Mouse (Mus musculus): Measurements from ENCODE around the gene Anp32b.

Gene Anp32b

DNA sequence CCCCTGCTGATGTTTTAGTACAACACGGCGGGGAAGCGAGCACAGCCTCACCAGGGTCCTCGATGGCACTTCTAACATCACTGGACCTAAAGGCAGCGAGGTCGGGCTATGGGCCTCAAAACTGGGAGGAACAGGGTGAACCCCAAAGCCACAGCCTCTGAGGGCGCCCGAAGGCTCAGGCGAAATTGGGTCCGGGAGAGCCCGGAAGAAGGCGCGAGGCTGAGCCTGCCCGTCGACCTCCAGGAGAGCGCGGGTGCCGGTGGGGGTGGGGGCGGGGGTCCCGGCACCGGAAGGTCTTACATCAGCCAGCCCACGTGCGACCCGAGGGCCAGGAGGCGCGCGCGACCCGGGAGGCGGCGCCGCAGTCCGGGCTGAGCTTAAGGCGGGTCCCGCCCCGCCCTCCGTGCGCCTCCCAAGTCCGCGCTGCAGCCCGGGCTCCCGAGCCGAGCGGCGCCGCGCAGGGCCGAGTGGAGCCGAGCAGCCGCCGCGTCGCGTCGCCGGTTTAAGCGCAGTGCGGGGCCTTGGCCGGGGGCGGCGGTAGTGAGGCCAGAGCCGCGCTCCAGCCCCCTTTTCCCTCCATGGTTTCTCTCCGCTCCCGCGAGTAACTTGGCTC lies at the start of gene Anp32b:
Anp32b (plus strand) TSS at position 384 of the 613 bp plus-strand sequence.
- DNase-seq (ENCODE audit: low spot score): peak; percentile 92

DNA sequence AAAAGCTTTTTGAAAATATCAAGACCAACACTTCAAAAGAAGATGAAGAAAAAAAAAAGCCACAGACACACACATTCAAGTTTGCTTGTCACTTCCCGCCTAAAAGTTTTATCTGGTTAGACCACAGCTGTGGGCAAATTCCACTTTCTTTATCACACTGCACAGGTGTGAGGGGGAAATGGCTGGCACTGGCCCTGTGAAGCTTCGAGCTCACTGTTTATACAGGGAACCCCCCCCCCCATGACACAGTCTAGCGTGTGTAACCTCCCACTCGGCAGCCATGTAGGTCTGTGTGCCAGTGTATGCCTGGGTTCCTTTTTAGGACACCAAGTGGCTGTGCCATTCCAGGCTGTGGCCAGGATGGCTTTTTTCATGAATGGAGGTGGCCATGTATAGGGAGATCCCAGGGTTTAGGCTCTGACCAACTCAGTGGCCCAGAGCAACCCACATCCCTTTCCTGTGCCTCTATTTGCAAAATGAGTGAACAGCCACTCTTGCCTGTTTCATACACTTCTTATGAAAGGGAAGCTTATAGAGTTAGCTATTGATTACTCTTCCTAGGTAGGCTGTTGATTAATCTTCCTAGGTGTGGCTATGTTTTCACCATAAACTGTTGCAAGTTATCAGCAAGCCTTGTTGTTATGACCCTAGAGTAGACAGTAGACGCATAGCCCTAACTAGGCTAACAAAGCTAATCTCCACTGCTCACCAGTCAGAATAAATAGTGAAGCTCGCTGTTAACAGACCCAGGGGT lies 46.5 kb upstream of the Anp32b start:
- DNase-seq (ENCODE audit: low spot score): no peak

- no peak for DNase-seq (ENCODE audit: low spot score)
Observed at GRCm38 (mm10) chr4:46406966-46407703, 43.6 kb upstream of the Anp32b start.

GRCm38 (mm10) chr4:46410677-46411076 lies 40.0 kb upstream of the Anp32b start:
- no peak for DNase-seq (ENCODE audit: low spot score)

DNA sequence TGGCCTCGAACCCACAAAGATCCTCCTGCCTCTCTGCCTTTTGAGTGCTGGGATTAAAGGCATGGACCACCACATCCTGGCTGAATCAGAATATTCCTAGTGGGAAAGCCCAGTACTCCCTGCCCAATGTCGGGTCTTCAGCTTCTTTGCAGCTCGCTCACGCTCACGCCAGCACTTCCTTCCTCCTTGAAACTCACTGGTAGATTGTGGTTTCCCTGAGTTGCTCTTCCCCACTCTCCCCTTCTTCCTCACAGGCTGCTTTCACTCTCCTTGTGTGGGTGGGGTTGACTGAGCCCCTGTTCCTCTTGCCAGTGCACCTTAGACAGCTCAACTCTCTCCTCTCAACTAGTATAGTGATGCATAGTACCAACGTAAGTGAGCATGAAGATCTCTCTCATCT lies 39.2 kb upstream of the Anp32b start:
- DNase-seq (ENCODE audit: low spot score): no peak

DNA sequence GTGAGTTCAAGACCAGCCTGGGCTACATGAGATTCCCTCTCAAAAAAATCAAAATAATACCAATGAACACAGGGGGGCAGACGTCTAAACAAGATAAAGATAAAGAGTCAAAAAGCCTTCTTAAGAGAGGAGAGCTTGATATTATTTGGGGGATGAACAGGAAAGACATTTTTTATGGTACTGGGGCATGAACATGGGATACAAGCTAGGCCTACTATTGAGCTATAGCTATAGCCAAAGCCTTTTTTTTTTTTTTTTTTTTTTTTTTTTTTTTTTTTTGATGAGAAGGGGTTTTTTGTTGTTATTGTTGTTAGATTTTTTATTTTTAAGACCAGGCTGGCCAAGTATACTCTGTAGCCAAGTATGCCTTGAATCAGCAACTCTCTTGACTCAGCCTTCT lies 38.6 kb upstream of the Anp32b start:
- DNase-seq (ENCODE audit: low spot score): no peak

GRCm38 (mm10) chr4:46413406-46413805 lies 37.3 kb upstream of the Anp32b start, which contains the start of gene Hemgn:
Gene Hemgn (minus strand): TSS chr4:46413506.
- DNase-seq (ENCODE audit: low spot score): no peak

- DNase-seq (ENCODE audit: low spot score): peak; percentile 14
Observed at GRCm38 (mm10) chr4:46417491-46417890, 33.2 kb upstream of the Anp32b start.

GRCm38 (mm10) chr4:46418851-46419250 lies 31.9 kb upstream of the Anp32b start:
- DNase-seq (ENCODE audit: low spot score): no peak

DNA sequence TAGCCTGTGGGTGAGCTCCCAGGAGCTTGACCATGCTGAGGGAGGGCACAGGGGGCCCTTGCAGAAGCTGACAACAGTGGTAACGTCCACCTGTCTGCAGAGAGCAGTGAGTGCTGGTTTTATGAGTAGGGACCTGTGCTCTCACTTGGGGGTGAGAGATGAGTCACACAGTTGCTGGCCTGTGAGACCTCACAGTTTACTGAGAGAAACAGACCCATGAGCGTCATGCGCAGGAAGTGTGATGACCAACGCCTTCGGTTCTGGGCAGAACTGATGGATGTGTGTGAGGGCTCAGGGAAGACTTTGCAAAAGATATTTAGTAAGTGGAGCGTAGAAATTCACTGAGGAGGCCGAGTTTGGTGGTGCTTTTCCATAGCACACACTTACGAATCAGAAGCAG lies 28.1 kb upstream of the Anp32b start:
- DNase-seq (ENCODE audit: low spot score): no peak

GRCm38 (mm10) chr4:46428903-46429499 lies 21.7 kb upstream of the Anp32b start:
- DNase-seq (ENCODE audit: low spot score): no peak

DNA sequence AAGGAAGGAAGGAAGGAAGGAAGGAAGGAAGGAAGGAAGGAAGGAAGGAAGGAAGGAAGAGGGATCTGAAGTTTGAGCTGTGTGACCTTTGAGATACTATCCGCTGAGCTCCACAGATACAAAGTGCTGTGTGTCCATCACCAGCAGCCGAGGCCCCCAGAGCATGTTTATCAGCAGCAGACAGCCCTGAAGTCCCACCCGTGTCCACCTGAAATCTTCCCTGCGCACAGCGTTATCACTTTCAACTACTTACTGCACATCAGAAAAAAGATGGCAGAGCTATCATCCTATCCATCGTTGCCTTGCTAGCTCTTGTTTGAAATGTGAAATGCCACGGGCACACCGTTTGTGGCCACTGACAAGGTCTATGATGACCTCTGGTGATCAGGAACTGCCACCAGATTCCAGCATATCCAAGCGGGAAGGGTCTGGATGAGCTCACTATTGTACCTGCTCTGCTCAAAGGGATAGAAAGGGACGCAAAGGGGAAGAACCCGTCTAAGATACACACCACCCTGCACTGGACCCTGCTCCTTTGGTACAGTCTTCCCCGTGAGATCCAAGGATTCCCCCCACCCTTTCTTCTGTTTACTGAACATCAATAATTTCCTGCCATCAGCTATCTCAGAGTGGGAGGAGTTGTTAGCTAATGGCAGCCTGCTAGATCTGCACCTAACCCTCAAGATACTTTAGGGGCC lies 18.2 kb upstream of the Anp32b start:
- no peak for DNase-seq (ENCODE audit: low spot score)

- DNase-seq (ENCODE audit: low spot score): peak; percentile 33
Observed at GRCm38 (mm10) chr4:46442501-46442900, 8.2 kb upstream of the Anp32b start.

DNA sequence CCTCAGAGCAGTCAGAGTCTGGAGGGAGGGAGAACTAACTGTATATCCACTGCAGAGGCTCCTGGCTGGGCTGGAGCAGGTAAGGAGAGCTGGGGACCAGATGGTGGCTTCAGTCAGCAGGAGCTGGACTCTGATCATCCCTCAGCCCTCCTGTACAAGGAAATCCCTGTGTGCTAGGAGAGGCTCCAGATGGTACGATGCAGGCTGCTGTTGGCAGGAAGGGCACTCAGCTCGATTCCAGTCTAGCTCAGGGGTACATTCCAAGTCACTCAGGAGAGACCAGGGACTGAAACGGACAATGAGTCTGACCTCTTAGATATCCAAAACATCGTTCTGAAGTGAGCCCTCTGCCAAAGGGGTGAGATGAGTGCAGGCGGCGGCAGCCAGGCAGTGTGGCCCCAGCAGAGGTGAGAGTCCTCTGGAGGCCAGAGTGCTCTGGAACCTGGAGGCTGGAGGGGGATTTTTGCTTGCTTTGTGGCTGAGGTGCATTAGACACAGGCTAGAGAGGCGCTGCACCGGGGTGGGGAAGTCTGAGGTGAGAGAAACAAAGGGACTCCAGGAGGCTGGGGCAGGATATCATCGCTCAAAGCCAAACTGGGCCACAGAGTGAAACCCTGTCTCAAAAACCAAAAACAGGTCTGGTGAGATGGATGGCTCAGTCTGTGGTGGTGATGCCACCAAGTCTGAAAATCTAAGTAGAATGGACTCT lies 5.3 kb upstream of the Anp32b start:
- DNase-seq (ENCODE audit: low spot score): no peak

GRCm38 (mm10) chr4:46447461-46447860 lies 3.2 kb upstream of the Anp32b start:
- no peak for DNase-seq (ENCODE audit: low spot score)

GRCm38 (mm10) chr4:46448886-46449285 lies 1.8 kb upstream of the Anp32b start:
- no peak for DNase-seq (ENCODE audit: low spot score)

DNA sequence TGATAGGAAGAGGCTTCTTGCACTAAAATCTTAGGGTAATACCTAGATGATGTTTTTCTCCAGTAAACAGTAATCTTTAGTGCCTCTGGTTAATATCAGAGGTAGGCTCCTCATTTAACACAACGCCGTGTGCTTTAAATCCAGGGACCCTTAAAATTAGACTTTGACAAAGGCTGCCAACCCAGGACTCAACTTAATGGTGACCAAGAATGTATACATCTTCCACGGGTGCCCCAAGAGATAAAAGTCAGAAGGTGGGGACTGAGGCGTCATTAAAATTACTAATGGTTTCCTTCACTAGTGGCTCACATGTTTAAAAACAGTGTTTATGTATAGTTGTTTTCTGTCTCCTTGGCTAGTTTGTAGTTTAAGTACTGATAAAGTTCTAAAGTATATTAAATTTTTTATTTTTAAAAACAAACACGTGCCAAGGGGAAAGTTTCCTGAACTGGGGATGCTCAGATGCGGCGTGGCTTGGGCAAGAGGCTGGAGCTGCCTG lies 633 bp upstream of the Anp32b start:
- no peak for DNase-seq (ENCODE audit: low spot score)

GRCm38 (mm10) chr4:46451240-46451757 lies 597 bp downstream of the Anp32b start:
- DNase-seq (ENCODE audit: low spot score): peak; percentile 77

DNA sequence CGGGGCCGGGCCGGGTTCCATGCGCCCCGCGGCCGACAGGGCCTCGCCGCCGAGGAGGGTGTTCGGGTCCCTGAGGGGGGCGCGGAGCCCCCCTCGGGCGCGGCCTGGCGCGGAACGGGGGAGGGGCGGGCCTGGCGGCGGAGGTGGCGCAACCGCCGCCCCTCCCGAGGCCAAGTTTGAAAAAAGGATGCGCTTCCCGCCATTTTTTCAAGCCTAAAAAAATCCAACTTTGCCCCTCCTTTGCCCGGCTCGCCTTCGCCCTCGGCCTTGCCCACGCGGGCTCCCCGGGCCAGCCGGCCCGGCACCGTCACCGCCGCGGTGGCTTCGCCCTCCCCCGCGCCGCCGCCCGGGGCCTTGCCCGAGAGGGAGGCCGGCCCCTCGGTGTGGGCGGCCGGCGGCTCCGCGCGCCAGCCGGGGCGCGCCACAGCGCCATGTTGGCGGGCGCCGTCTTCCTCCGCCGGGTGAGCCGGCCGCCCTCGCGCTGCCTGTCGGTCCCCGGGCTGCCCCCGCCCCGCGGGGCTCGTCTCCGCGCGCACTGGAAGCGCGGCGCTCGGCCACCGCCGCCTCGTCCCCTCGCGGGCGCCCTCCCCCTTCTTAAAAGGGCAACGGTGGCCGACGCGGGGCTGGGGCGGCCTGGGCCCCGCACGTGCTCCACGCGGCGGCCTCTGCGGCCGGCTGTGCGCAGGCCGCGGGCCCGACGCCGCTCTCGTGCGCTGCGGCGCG lies 1.2 kb downstream of the Anp32b start:
- DNase-seq (ENCODE audit: low spot score): peak; percentile 73

DNA sequence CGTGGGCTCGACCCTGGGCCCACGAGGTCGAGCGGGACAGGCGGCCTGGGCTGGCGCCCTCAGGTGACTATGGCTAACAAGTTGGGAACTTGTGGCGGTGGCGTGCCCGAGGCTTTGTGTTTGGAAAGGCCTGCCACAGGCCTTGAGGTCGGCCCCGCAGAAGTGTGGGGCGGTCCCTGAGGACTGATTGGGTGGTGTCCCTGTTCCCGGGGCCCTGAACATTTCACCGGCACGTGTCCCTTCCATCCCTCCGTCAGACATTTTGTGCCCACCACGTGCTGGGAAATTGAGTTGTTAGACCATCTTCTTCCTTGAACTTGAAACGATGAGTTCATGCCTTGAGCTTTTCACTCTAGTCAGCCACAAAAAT lies 1.8 kb downstream of the Anp32b start:
- DNase-seq (ENCODE audit: low spot score): peak; percentile 64

Measured in urinary bladder, postnatal 14 days (tissue).